Mouse (Mus musculus) brain, adult 10 weeks (tissue): ENCODE results near the gene Rapgef1. TPM values are rescaled to one million over a fixed set of nuclear protein-coding genes. Genes with fewer than 3 reads are reported as not detected.

Experiments
- polyA plus RNA-seq: library from polyadenylated mRNA; stranded (reverse); fragments of 350-450 nt; fragmentation: Illumina TruSeq; extraction: RNeasy Lipid Tissue Mini Kit (QIAGEN cat#74804); gene quantifications from one replicate; pipeline ENCODE4 v1.2.3, GENCODE M21; 2015; ENCODE audit warnings: low read depth, low replicate concordance

Gene Rapgef1
- 57.7 TPM for polyA plus RNA-seq

GRCm38 (mm10) chr2:29619484-29620300, at the start of gene Rapgef1:
Rapgef1 (plus strand) TSS chr2:29619720.

GRCm38 (mm10) chr2:29751497-29751896, 132.0 kb downstream of the Rapgef1 start, which contains the start of gene Gm13420:
Gm13420 (minus strand) TSS chr2:29751685.

GRCm38 (mm10) chr2:29787104-29787917, 167.8 kb downstream of the Rapgef1 start, which contains the start of gene Coq4:
Coq4 (plus strand) TSS chr2:29787493.

GRCm38 (mm10) chr2:29787937-29788681, 168.6 kb downstream of the Rapgef1 start, which contains the start of gene Trub2:
Trub2 (minus strand) TSS chr2:29788502.

Other genes starting within 250 kb of the Rapgef1 start
- gene Gm13420, start 132.0 kb downstream of the Rapgef1 start, polyA plus RNA-seq: 0.45 TPM
- gene Gm13547, start 139.6 kb downstream of the Rapgef1 start, polyA plus RNA-seq: not detected
- gene Coq4, start 167.8 kb downstream of the Rapgef1 start, polyA plus RNA-seq: 32.5 TPM
- gene Trub2, start 168.8 kb downstream of the Rapgef1 start, polyA plus RNA-seq: 27.5 TPM
- 57.3 TPM for gene Slc27a4, start 182.9 kb downstream of the Rapgef1 start, polyA plus RNA-seq
- 79.5 TPM for gene Urm1, start 200.4 kb downstream of the Rapgef1 start, polyA plus RNA-seq
- 10.6 TPM for gene Cercam, start 249.4 kb downstream of the Rapgef1 start, polyA plus RNA-seq